Mouse (Mus musculus): ENCODE results near the gene Ffar4. TPM values are rescaled to one million over a fixed set of nuclear protein-coding genes. Genes with fewer than 3 reads are reported as not detected.

The Ffar4 gene
- polyA plus RNA-seq, 1 experiment from 2014 or later = 0.12 TPM

DNA sequence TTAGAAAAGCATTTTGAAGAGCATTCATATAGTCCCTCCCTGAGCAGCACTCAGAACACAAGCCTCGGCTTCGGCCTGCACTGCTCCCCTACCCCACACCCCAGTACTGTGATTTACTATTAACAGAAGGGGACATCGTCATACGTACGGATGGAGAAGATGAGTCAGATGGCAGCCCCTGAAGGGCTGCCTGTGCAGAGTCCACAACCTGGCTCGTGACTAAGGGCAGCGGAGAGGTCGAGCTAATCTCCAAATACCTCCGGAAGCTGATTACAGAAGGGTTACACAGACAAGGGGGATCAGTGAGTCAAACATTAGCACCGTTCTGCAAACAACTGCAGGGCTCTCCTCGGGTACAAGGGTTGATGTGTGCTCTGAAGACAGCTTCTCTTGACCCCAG, 37.1 kb downstream of the Ffar4 start:
- H3K27ac ChIP-seq (replicated peaks) = no peak overlapping the region
- ATAC-seq (ENCODE audit: insufficient number of reproducible peaks, low FRiP score, low TSS enrichment, low read depth) = no peak
- no peak overlapping the region for H3K4me3 ChIP-seq (replicated peaks)
- no peak overlapping the region for H3K9ac ChIP-seq
- no peaks in the 10 kb centered on the region for H3K4me1 ChIP-seq
- H3K27me3 ChIP-seq = no peaks in the 10 kb centered on the region
- no peak overlapping the region for H3K4me2 ChIP-seq (replicated peaks)
- H3K9me3 ChIP-seq (replicated peaks) = no peaks in the 10 kb centered on the region
- WGBS = 55% methylated on average over 11 of the region's 11 CpGs
- H3K36me3 ChIP-seq = no peaks in the 10 kb centered on the region

DNA sequence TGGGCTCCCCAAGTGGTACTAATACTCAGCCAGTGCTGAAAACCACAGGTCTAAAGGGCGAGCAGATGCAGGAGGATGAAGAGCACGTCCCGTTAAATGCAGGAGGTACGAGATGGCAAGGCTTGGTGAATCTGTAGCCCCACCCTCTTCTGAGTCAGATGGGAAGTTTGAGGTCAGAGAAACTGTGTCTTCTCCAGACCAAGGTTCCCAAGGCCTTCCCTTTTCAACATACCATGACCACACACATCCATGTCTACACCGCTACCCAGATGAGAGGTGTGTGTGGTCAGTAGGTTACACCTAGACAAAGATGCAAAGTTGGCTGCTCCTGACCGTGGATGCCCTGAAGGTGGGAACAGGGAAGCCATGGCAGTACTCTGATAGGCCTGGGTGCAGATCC, 37.9 kb downstream of the Ffar4 start:
- no peak for ATAC-seq (ENCODE audit: insufficient number of reproducible peaks, low FRiP score, low TSS enrichment, low read depth)
- 85% methylated on average over 6 of the region's 6 CpGs for whole genome bisulfite sequencing
- Histone ChIP-seq H3K4me1 (no peaks in the 10 kb centered on the region), H3K36me3 (no peaks in the 10 kb centered on the region), H3K9ac (no peak overlapping the region), H3K27ac (replicated peaks) (no peak overlapping the region), H3K27me3 (no peaks in the 10 kb centered on the region), H3K4me3 (replicated peaks) (no peak overlapping the region), H3K9me3 (replicated peaks) (no peaks in the 10 kb centered on the region), H3K4me2 (replicated peaks) (no peak overlapping the region)

DNA sequence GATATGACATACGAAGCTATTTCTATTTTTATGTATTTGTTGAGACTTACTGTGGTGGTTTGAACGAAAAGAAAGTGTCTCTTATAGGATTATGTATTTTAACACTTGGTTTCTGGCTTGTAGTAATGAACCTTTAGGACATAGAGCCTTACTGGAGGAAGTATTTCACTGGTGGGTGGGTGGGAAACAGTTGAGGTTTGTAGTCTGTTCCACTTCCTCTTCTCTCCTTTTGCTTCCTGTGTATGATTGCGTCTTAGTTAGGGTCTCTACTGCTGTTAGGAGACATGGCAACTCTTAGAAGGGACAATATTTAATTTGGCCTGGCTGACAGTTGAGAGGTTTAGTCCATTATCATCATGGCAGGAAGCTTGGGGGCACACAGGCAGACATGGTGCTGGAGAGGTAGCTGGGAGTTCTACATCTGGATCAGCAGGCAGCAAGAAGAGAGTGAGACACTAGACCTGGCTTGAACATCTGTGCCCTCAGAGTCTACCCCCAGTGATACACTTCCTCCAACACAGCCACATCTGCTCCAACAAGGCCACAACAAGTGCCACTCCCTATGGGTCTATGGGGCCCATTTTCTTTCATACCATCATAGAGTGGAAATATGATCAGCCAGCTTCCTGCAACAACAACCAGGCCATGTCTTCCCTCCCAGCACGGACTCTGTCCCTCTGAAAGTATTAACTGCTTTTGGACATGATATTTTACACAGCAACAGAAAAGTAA, 46.8 kb downstream of the Ffar4 start:
- no peak overlapping the region for H3K4me3 ChIP-seq (replicated peaks)
- H3K27ac ChIP-seq (replicated peaks) = no peak overlapping the region
- no peak for ATAC-seq (ENCODE audit: insufficient number of reproducible peaks, low FRiP score, low TSS enrichment, low read depth)
- H3K27me3 ChIP-seq = no peaks in the 10 kb centered on the region
- no peaks in the 10 kb centered on the region for H3K9me3 ChIP-seq (replicated peaks)
- no peaks in the 10 kb centered on the region for H3K36me3 ChIP-seq
- no peak overlapping the region for H3K9ac ChIP-seq
- H3K4me2 ChIP-seq (replicated peaks) = no peak overlapping the region
- WGBS = 70% methylated on average over 4 of the region's 4 CpGs
- H3K4me1 ChIP-seq = no peaks in the 10 kb centered on the region

DNA sequence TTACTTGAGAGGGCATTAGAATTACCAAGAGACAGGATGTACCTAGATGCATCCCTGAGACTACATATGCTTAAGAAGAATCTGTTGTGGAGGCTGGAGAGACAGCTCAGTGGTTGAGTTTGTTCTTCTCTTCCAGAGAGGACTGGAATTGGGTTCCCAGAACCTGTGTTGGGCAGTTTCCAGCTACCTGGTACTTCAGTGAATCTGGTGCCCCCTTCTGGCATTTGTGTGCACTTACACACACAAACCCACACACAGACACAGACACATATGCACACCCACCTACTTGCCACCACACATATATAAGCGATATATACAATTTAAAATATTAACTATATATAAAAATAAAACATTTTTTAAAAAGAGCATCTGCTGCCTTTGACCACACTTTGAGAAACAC, 59.4 kb downstream of the Ffar4 start:
- WGBS = 97% methylated on average over 1 of the region's 1 CpGs
- no peak overlapping the region for H3K9ac ChIP-seq
- H3K9me3 ChIP-seq (replicated peaks) = no peaks in the 10 kb centered on the region
- no peak for ATAC-seq (ENCODE audit: insufficient number of reproducible peaks, low FRiP score, low TSS enrichment, low read depth)
- no peak overlapping the region for H3K4me3 ChIP-seq (replicated peaks)
- no peaks in the 10 kb centered on the region for H3K27me3 ChIP-seq
- H3K4me2 ChIP-seq (replicated peaks) = no peak overlapping the region
- no peak overlapping the region for H3K27ac ChIP-seq (replicated peaks)
- H3K4me1 ChIP-seq = no peaks in the 10 kb centered on the region
- H3K36me3 ChIP-seq = no peaks in the 10 kb centered on the region

DNA sequence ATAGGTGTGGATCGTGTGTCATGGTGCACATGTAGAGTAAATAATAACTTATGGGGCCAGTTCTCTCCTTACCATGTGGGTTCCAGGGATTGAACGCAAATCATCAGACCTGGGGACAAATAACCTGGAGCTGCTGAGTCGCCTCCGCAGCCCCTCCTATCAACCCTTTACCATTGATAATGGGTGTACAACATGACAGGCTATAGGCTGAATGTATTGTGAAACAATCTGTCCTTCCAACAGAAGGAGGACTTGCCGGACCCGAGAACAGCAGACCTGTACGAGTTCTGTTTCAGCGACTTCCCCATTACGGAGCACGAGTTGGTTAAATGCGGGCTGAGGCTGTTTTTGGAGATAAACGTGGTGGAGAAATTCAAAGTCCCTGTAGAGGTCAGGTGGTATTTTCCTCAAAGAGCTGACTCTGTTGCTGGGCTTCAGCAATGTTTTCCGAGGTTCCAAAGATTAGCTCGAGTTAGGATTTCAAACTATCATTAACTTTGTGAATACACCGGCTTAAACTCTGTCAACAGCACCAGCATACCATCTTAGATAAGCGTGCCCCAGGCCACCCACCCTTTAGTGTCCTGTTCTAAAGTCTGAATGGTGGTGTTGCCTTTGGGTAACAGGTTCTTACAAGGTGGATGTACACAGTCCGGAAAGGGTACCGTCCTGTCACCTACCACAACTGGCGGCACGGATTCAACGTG, 64.9 kb downstream of the Ffar4 start:
- ATAC-seq (ENCODE audit: insufficient number of reproducible peaks, low FRiP score, low TSS enrichment, low read depth) = no peak
- Histone ChIP-seq H3K4me2 (replicated peaks) (no peak overlapping the region), H3K27ac (replicated peaks) (no peak overlapping the region), H3K4me3 (replicated peaks) (no peak overlapping the region), H3K9me3 (replicated peaks) (no peaks in the 10 kb centered on the region), H3K9ac (no peak overlapping the region), H3K27me3 (no peaks in the 10 kb centered on the region), H3K36me3 (no peaks in the 10 kb centered on the region), H3K4me1 (no peaks in the 10 kb centered on the region)
- 87% methylated on average over 21 of the region's 21 CpGs for WGBS

Other genes starting within 250 kb of the Ffar4 start
- 16.2 and 17.4 TPM in 2 replicates for gene Myof, start 53.5 kb upstream of the Ffar4 start, polyA plus RNA-seq (2015; fragmentation: Nextera tagmentation; extraction: Ambion mirVana)
- 17.6 and 18.1 TPM in 2 replicates for gene Cep55, start 42.1 kb upstream of the Ffar4 start, polyA plus RNA-seq (2015; fragmentation: Nextera tagmentation; extraction: Ambion mirVana)
- 6.7 and 7.3 TPM in 2 replicates for gene Rbp4, start 28.2 kb downstream of the Ffar4 start, polyA plus RNA-seq (2015; fragmentation: Nextera tagmentation; extraction: Ambion mirVana)
- gene Pde6c, start 35.7 kb downstream of the Ffar4 start, polyA plus RNA-seq (2015; fragmentation: Nextera tagmentation; extraction: Ambion mirVana) = not detected in 2 replicates
- 34.5 and 35.4 TPM in 2 replicates for gene Fra10ac1, start 127.1 kb downstream of the Ffar4 start, polyA plus RNA-seq (2015; fragmentation: Nextera tagmentation; extraction: Ambion mirVana)
- gene Lgi1, start 167.5 kb downstream of the Ffar4 start, polyA plus RNA-seq (2015; fragmentation: Nextera tagmentation; extraction: Ambion mirVana) = 2.6 and 2.8 TPM in 2 replicates